Mouse (Mus musculus): ENCODE measurements at regions not wholly inside any gene's neighbourhood (a gene's known extent, or its start where the extent isn't known, plus 50 kb on each side); places are given as distances from the start of the nearest gene placed in this dataset.

- ATAC-seq (ENCODE audit: insufficient number of reproducible peaks, insufficient read depth, low FRiP score, low TSS enrichment, low read depth), result no peak
- 21% methylated on average over 5 of the region's 5 CpGs for WGBS
- H3K9ac ChIP-seq (replicated peaks), result no peak overlapping the region
- H3K27ac ChIP-seq, result no peak overlapping the region; the same call in 1 of the 2 replicates
- no peak overlapping the region for H3K4me3 ChIP-seq (replicated peaks)
- H3K27me3 ChIP-seq, result no peaks in the 10 kb centered on the region
- H3K4me2 ChIP-seq, result no peak overlapping the region
- peaks cover 7% of the 10 kb centered on the region; the same call in 1 of the 2 replicates for H3K4me1 ChIP-seq (replicated peaks)
- no peaks in the 10 kb centered on the region for H3K36me3 ChIP-seq
- peaks cover 9% of the 10 kb centered on the region; the same call in 1 of the 2 replicates for H3K9me3 ChIP-seq
Measured at GRCm38 (mm10) chr4:105390378-105390777, 233.2 kb downstream of the Plpp3 start.

- Histone ChIP-seq H3K9me3 (peaks cover 3% of the 10 kb centered on the region; the same call in 1 of the 2 replicates), H3K4me2 (no peak overlapping the region), H3K27me3 (no peaks in the 10 kb centered on the region), H3K9ac (replicated peaks) (no peak overlapping the region), H3K4me1 (replicated peaks) (peaks cover 7% of the 10 kb centered on the region; the same call in 1 of the 2 replicates), H3K4me3 (replicated peaks) (no peak overlapping the region), H3K27ac (no peak overlapping the region), H3K36me3 (no peaks in the 10 kb centered on the region)
- WGBS, result 58% methylated on average over 1 of the region's 1 CpGs
- ATAC-seq (ENCODE audit: insufficient number of reproducible peaks, insufficient read depth, low FRiP score, low TSS enrichment, low read depth), result no peak
Measured at GRCm38 (mm10) chr4:105394366-105394765, 237.2 kb downstream of the Plpp3 start.

- Histone ChIP-seq H3K27ac (no peak overlapping the region), H3K9ac (replicated peaks) (no peak overlapping the region; the same call in 1 of the 2 replicates), H3K4me1 (replicated peaks) (no peaks in the 10 kb centered on the region), H3K9me3 (peaks cover 3% of the 10 kb centered on the region; the same call in 1 of the 2 replicates), H3K4me2 (no peak overlapping the region), H3K27me3 (no peaks in the 10 kb centered on the region), H3K36me3 (no peaks in the 10 kb centered on the region), H3K4me3 (replicated peaks) (no peak overlapping the region)
- 64% methylated on average over 2 of the region's 2 CpGs for WGBS
- ATAC-seq (ENCODE audit: insufficient number of reproducible peaks, insufficient read depth, low FRiP score, low TSS enrichment, low read depth), result no peak
Measured at GRCm38 (mm10) chr4:105397451-105397850, 240.3 kb downstream of the Plpp3 start.

GRCm38 (mm10) chr4:105402021-105402420 is 244.9 kb downstream of the Plpp3 start:
- Histone ChIP-seq H3K9ac (replicated peaks) (no peak overlapping the region), H3K9me3 (no peaks in the 10 kb centered on the region), H3K27ac (no peak overlapping the region), H3K36me3 (no peaks in the 10 kb centered on the region), H3K4me2 (no peak overlapping the region), H3K27me3 (no peaks in the 10 kb centered on the region), H3K4me1 (replicated peaks) (peaks cover 15% of the 10 kb centered on the region), H3K4me3 (replicated peaks) (no peak overlapping the region)
- 81% methylated on average over 3 of the region's 3 CpGs for WGBS
- no peak for ATAC-seq (ENCODE audit: insufficient number of reproducible peaks, insufficient read depth, low FRiP score, low TSS enrichment, low read depth)

- Histone ChIP-seq H3K27me3 (no peaks in the 10 kb centered on the region), H3K27ac (no peak overlapping the region), H3K4me3 (replicated peaks) (no peak overlapping the region), H3K9ac (replicated peaks) (no peak overlapping the region), H3K9me3 (no peaks in the 10 kb centered on the region), H3K4me2 (no peak overlapping the region), H3K36me3 (no peaks in the 10 kb centered on the region), H3K4me1 (replicated peaks) (peaks cover 25% of the 10 kb centered on the region)
- ATAC-seq (ENCODE audit: insufficient number of reproducible peaks, insufficient read depth, low FRiP score, low TSS enrichment, low read depth), result no peak
- 57% methylated on average over 3 of the region's 3 CpGs for WGBS
Measured at GRCm38 (mm10) chr4:105403169-105403568, 246.0 kb downstream of the Plpp3 start.

GRCm38 (mm10) chr4:105403686-105404085 is 246.5 kb downstream of the Plpp3 start:
- no peak overlapping the region for H3K4me2 ChIP-seq
- H3K36me3 ChIP-seq, result no peaks in the 10 kb centered on the region
- WGBS, result 89% methylated on average over 6 of the region's 6 CpGs
- H3K27ac ChIP-seq, result no peak overlapping the region
- H3K4me3 ChIP-seq (replicated peaks), result no peak overlapping the region
- no peak for ATAC-seq (ENCODE audit: insufficient number of reproducible peaks, insufficient read depth, low FRiP score, low TSS enrichment, low read depth)
- no peaks in the 10 kb centered on the region for H3K9me3 ChIP-seq
- H3K4me1 ChIP-seq (replicated peaks), result peaks cover 25% of the 10 kb centered on the region
- no peaks in the 10 kb centered on the region for H3K27me3 ChIP-seq
- H3K9ac ChIP-seq (replicated peaks), result no peak overlapping the region

GRCm38 (mm10) chr4:105405728-105406127 is 248.6 kb downstream of the Plpp3 start:
- 88% methylated on average over 5 of the region's 5 CpGs for WGBS
- no peak overlapping the region for H3K4me2 ChIP-seq
- no peak overlapping the region for H3K4me3 ChIP-seq (replicated peaks)
- H3K9me3 ChIP-seq, result no peaks in the 10 kb centered on the region
- peaks cover 25% of the 10 kb centered on the region for H3K4me1 ChIP-seq (replicated peaks)
- H3K27me3 ChIP-seq, result no peaks in the 10 kb centered on the region
- H3K36me3 ChIP-seq, result no peaks in the 10 kb centered on the region
- H3K9ac ChIP-seq (replicated peaks), result no peak overlapping the region
- no peak overlapping the region for H3K27ac ChIP-seq
- ATAC-seq (ENCODE audit: insufficient number of reproducible peaks, insufficient read depth, low FRiP score, low TSS enrichment, low read depth), result no peak

- Histone ChIP-seq H3K4me1 (replicated peaks) (peaks cover 25% of the 10 kb centered on the region), H3K9me3 (no peaks in the 10 kb centered on the region), H3K4me2 (peak overlapping the region; percentile 15), H3K9ac (replicated peaks) (no peak overlapping the region), H3K4me3 (replicated peaks) (no peak overlapping the region), H3K27me3 (no peaks in the 10 kb centered on the region), H3K27ac (peak overlapping the region; percentile 31; the same call in 1 of the 2 replicates), H3K36me3 (no peaks in the 10 kb centered on the region)
- 27% methylated on average over 14 of the region's 14 CpGs for WGBS
- no peak for ATAC-seq (ENCODE audit: insufficient number of reproducible peaks, insufficient read depth, low FRiP score, low TSS enrichment, low read depth)
Measured at GRCm38 (mm10) chr4:105406786-105407464, 249.8 kb downstream of the Plpp3 start.

GRCm38 (mm10) chr4:105408896-105409295 is 251.7 kb downstream of the Plpp3 start:
- H3K4me2 ChIP-seq, result no peak overlapping the region
- H3K36me3 ChIP-seq, result no peaks in the 10 kb centered on the region
- no peak overlapping the region for H3K9ac ChIP-seq (replicated peaks)
- H3K9me3 ChIP-seq, result no peaks in the 10 kb centered on the region
- no peaks in the 10 kb centered on the region for H3K27me3 ChIP-seq
- H3K27ac ChIP-seq, result no peak overlapping the region
- no peak overlapping the region for H3K4me3 ChIP-seq (replicated peaks)
- H3K4me1 ChIP-seq (replicated peaks), result peaks cover 19% of the 10 kb centered on the region
- ATAC-seq (ENCODE audit: insufficient number of reproducible peaks, insufficient read depth, low FRiP score, low TSS enrichment, low read depth), result no peak
- 85% methylated on average over 9 of the region's 9 CpGs for WGBS

GRCm38 (mm10) chr4:105417166-105417565 is 260.0 kb downstream of the Plpp3 start:
- Histone ChIP-seq H3K4me3 (replicated peaks) (no peak overlapping the region), H3K36me3 (no peaks in the 10 kb centered on the region), H3K27ac (no peak overlapping the region), H3K4me2 (no peak overlapping the region), H3K9me3 (peaks cover 10% of the 10 kb centered on the region), H3K27me3 (no peaks in the 10 kb centered on the region; the same call in 1 of the 2 replicates), H3K4me1 (replicated peaks) (no peaks in the 10 kb centered on the region), H3K9ac (replicated peaks) (no peak overlapping the region)
- 90% methylated on average over 3 of the region's 3 CpGs for WGBS
- no peak for ATAC-seq (ENCODE audit: insufficient number of reproducible peaks, insufficient read depth, low FRiP score, low TSS enrichment, low read depth)

- Histone ChIP-seq H3K4me2 (no peak overlapping the region), H3K4me1 (replicated peaks) (peaks cover 1% of the 10 kb centered on the region), H3K9me3 (no peaks in the 10 kb centered on the region), H3K4me3 (replicated peaks) (no peak overlapping the region), H3K36me3 (no peaks in the 10 kb centered on the region), H3K27me3 (no peaks in the 10 kb centered on the region; the same call in 1 of the 2 replicates), H3K27ac (no peak overlapping the region), H3K9ac (replicated peaks) (no peak overlapping the region)
- no peak for ATAC-seq (ENCODE audit: insufficient number of reproducible peaks, insufficient read depth, low FRiP score, low TSS enrichment, low read depth)
- 34% methylated on average over 7 of the region's 7 CpGs for WGBS
Measured at GRCm38 (mm10) chr4:105422466-105422865, 265.3 kb downstream of the Plpp3 start.

- Histone ChIP-seq H3K27ac (no peak overlapping the region), H3K4me2 (no peak overlapping the region), H3K9me3 (no peaks in the 10 kb centered on the region), H3K9ac (replicated peaks) (no peak overlapping the region), H3K4me1 (replicated peaks) (peaks cover 11% of the 10 kb centered on the region), H3K36me3 (no peaks in the 10 kb centered on the region), H3K27me3 (no peaks in the 10 kb centered on the region; the same call in 1 of the 2 replicates), H3K4me3 (replicated peaks) (no peak overlapping the region)
- WGBS, result 73% methylated on average over 3 of the region's 3 CpGs
- no peak for ATAC-seq (ENCODE audit: insufficient number of reproducible peaks, insufficient read depth, low FRiP score, low TSS enrichment, low read depth)
Measured at GRCm38 (mm10) chr4:105423727-105424201, 266.6 kb downstream of the Plpp3 start.
